Mouse (Mus musculus) cortical plate, adult 2 months (tissue): ENCODE measurements around the gene Rps15a.

ENCODE experiments used
- CTCF ChIP-seq: fragments of 200-500 bp; IDR thresholded peaks from 2 replicates; pipeline ENCODE4 v1.5.1; 2011; ENCODE audit warnings: mild to moderate bottlenecking, control low read depth, low read length; ENCODE audit not compliant: insufficient read depth; ENCODE audit errors: extremely low read depth
- POLR2A ChIP-seq: fragments of 200-500 bp; IDR thresholded peaks from 2 replicates; pipeline ENCODE4 v1.6.1; 2011; ENCODE audit warnings: mild to moderate bottlenecking, low read length, control low read depth; ENCODE audit not compliant: insufficient read depth; ENCODE audit errors: extremely low read depth

DNA sequence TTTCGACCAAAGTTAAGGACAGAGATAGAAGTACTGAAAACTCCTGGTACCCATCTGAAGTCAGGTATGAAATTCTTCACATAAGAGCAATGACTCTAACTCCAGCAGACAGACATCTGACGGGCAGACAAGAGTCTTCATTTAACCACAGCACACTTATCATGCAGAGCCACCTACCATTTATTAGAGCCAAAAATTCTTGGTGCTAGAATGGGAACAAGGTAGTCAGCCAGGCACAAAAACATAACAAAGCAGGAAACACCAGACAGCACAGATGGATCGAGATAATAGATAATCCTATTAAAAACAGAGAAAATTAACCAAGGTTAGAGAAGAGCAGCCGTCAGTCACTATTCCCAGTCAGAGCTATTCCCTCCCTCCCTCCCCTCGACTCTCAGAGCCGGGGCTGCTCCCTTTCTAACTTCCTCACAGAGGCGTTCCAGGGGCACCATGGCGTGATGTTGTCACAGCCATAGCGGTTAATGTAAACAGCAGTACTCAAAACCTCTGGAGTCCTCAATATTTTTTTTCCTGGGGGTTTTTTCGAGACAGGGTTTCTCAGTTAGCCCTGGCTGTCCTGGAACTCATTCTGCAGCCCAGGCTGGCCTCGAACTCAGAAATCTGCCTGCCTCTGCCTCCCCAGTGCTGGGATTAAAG is 10.4 kb upstream of the Rps15a start:
- TF ChIP-seq CTCF (no peak), POLR2A (no peak)
